Mouse (Mus musculus) layer of hippocampus, postnatal 25 days (tissue): ENCODE data around the gene Clock. TPM values are rescaled to one million over a fixed set of nuclear protein-coding genes. Genes with fewer than 3 reads are reported as not detected.

Experiments used
- DNase-seq, 2 experiments: peaks; one replicate each; pipeline ENCODE4 v3.0.0; 2022; ENCODE audit warnings: mixed read lengths in 2 of 2, low spot score in 1 of 2; ENCODE audit errors: extremely low spot score in 1 of 2
- total RNA-seq, 2 experiments: library from RNA; stranded (reverse); gene quantifications; 2 replicates each; pipeline ENCODE4 v1.2.3; 2021

Gene Clock
- total RNA-seq, 2 experiments from 2014 or later: 45.2 to 50.3 TPM

- DNase-seq: no peak
Observed at GRCm38 (mm10) chr5:76183043-76183749, 121.4 kb downstream of the Clock start.

- DNase-seq: no peak
Observed at GRCm38 (mm10) chr5:76182326-76182725, 122.3 kb downstream of the Clock start.

GRCm38 (mm10) chr5:76179791-76180190 lies 124.8 kb downstream of the Clock start:
- DNase-seq: no peak

GRCm38 (mm10) chr5:76179171-76179570 lies 125.4 kb downstream of the Clock start:
- no peak for DNase-seq

GRCm38 (mm10) chr5:76177664-76178063 lies 126.9 kb downstream of the Clock start:
- DNase-seq: no peak

GRCm38 (mm10) chr5:76176841-76177240 lies 127.8 kb downstream of the Clock start:
- DNase-seq: no peak

- DNase-seq: no peak
Observed at GRCm38 (mm10) chr5:76176411-76176810, 128.2 kb downstream of the Clock start.

- DNase-seq: no peak
Observed at GRCm38 (mm10) chr5:76175051-76175450, 129.5 kb downstream of the Clock start.

GRCm38 (mm10) chr5:76171039-76171438 lies 133.6 kb downstream of the Clock start:
- no peak for DNase-seq

GRCm38 (mm10) chr5:76170522-76170921 lies 134.1 kb downstream of the Clock start:
- no peak for DNase-seq

- DNase-seq: no peak
Observed at GRCm38 (mm10) chr5:76164827-76165226, 139.8 kb downstream of the Clock start.

GRCm38 (mm10) chr5:76163828-76164390 lies 140.7 kb downstream of the Clock start:
- no peak for DNase-seq

GRCm38 (mm10) chr5:76162926-76163325 lies 141.7 kb downstream of the Clock start:
- DNase-seq: no peak

GRCm38 (mm10) chr5:76161491-76161890 lies 143.1 kb downstream of the Clock start:
- DNase-seq: no peak

- DNase-seq: no peak
Observed at GRCm38 (mm10) chr5:76160086-76160485, 144.5 kb downstream of the Clock start.

Other genes with a start within 250 kb of the Clock start
- gene Srd5a3, start 164.5 kb downstream of the Clock start, total RNA-seq: 10 to 100 TPM; 17.8 to 21.1 TPM
- gene Tmem165, start 120.9 kb downstream of the Clock start, total RNA-seq: 10 to 100 TPM; 33.8 to 34.0 TPM
- gene Pdcl2, start 26.4 kb upstream of the Clock start, total RNA-seq: not detected
- gene Nmu, start 59.0 kb upstream of the Clock start, total RNA-seq: not detected
- not detected for gene Gm7271, start 179.2 kb upstream of the Clock start, total RNA-seq
- 10 to 100 TPM; 48.4 to 60.1 TPM for gene Exoc1, start 224.5 kb upstream of the Clock start, total RNA-seq